Mouse (Mus musculus): Measurements from ENCODE around the gene 2700049A03Rik. TPM values are rescaled to one million over a fixed set of nuclear protein-coding genes. Genes with fewer than 3 reads are reported as not detected.

Gene 2700049A03Rik
- polyA plus RNA-seq (2015; fragmentation: Illumina TruSeq; extraction: RNeasy Lipid Tissue Mini Kit (QIAGEN cat#74804); ENCODE audit: low read depth, low replicate concordance), result 3.5 TPM

DNA sequence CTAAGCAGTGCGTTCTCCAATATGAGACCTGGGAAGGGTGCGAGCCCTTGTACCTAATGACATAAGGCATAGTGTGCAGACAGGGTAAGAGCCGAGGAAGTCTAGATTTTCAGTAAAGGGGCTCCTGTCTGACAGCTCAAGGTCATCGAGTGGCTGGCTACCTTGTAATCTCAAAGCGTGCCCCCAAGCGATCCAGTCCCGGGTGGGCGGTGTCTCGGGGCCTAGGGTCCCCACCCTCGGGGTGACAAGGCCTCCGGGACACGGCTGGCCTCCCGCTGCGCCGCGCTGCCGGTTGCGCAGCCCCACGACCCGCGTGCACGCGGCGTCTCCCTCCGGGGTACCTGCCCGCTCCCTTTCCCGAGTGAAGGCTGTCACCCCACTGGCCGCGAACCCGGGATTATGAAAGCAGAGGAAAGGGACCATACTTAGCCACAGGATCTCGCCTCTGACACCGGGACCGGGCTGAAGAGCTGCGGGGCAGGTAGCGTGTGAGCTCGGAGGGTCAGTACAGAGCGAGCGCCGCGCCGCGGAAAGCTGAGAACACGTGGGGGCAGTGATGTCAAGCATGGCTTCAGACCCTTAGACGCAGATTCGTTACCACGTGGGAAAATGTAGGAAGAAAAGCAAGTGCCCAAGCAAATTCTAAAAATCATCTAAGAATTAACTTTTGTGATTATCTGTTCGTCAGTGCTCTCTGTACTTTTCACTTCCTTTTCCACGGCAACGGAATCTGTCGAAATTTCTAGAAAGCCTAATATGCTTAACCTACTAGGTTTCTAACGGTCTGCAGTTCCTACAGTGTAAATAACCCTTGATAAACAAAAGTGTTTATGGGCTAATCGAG is at the start of gene 2700049A03Rik, which contains the start of gene Timm9:
Gene 2700049A03Rik (plus strand): TSS at position 719 of the 844 bp plus-strand sequence.
Gene Timm9 (minus strand): TSS at position 555 of the 844 bp plus-strand sequence.

GRCm38 (mm10) chr12:71111331-71111730 is 25.3 kb upstream of the 2700049A03Rik start, which contains the start of gene Tomm20l:
TSS of gene Tomm20l (plus strand) at chr12:71111428.

Other genes with a start within 250 kb of the 2700049A03Rik start
- gene Actr10, start 199.0 kb upstream of the 2700049A03Rik start, polyA plus RNA-seq (2015; fragmentation: Illumina TruSeq; extraction: RNeasy Lipid Tissue Mini Kit (QIAGEN cat#74804); ENCODE audit: low read depth, low replicate concordance), result 162 TPM
- 331 TPM for gene Psma3, start 162.2 kb upstream of the 2700049A03Rik start, polyA plus RNA-seq (2015; fragmentation: Illumina TruSeq; extraction: RNeasy Lipid Tissue Mini Kit (QIAGEN cat#74804); ENCODE audit: low read depth, low replicate concordance)
- gene Arid4a, start 120.9 kb upstream of the 2700049A03Rik start, polyA plus RNA-seq (2015; fragmentation: Illumina TruSeq; extraction: RNeasy Lipid Tissue Mini Kit (QIAGEN cat#74804); ENCODE audit: low read depth, low replicate concordance), result 18.2 TPM
- not detected for gene Tomm20l, start 25.4 kb upstream of the 2700049A03Rik start, polyA plus RNA-seq (2015; fragmentation: Illumina TruSeq; extraction: RNeasy Lipid Tissue Mini Kit (QIAGEN cat#74804); ENCODE audit: low read depth, low replicate concordance)
- gene Timm9, start 164 bp upstream of the 2700049A03Rik start, polyA plus RNA-seq (2015; fragmentation: Illumina TruSeq; extraction: RNeasy Lipid Tissue Mini Kit (QIAGEN cat#74804); ENCODE audit: low read depth, low replicate concordance), result 116 TPM
- 4.7 TPM for gene Dact1, start 173.0 kb downstream of the 2700049A03Rik start, polyA plus RNA-seq (2015; fragmentation: Illumina TruSeq; extraction: RNeasy Lipid Tissue Mini Kit (QIAGEN cat#74804); ENCODE audit: low read depth, low replicate concordance)

All from brain, adult 10 weeks (tissue).